Mouse (Mus musculus) megakaryocyte-erythroid progenitor cell, adult 5-6 weeks (primary cell): ENCODE data around the gene Lrrc4c. TPM values are rescaled to one million over a fixed set of nuclear protein-coding genes. Genes with fewer than 3 reads are reported as not detected.

Experiments
- ATAC-seq: replicated peaks from 2 replicates; pipeline ENCODE4 v1.8.0; 2016; ENCODE audit warnings: mild to moderate bottlenecking, inconsistent platforms; ENCODE audit not compliant: severe bottlenecking, poor library complexity, low FRiP score, low TSS enrichment
- total RNA-seq, 2 experiments: library from RNA; stranded (forward) in 1 of 2; stranded (reverse) in 1 of 2; fragments of 200-1000, 215-1000 nt in 1 of 2; fragments of >200 nt in 1 of 2; fragmentation: Nextera tagmentation in 1 of 2; gene quantifications; 2 replicates each; pipeline ENCODE4 v1.2.3; 2014 to 2017

Gene Lrrc4c
- total RNA-seq, 2 experiments from 2014 or later, result not detected

- no peak for ATAC-seq
These were observed 187.7 kb downstream of the Lrrc4c start for GRCm38 (mm10) chr2:96505641-96506040.

GRCm38 (mm10) chr2:96508991-96509390 is 191.0 kb downstream of the Lrrc4c start:
- no peak for ATAC-seq

GRCm38 (mm10) chr2:96537469-96537868 is 219.5 kb downstream of the Lrrc4c start:
- no peak for ATAC-seq

- ATAC-seq, result no peak
These were observed 229.2 kb downstream of the Lrrc4c start for GRCm38 (mm10) chr2:96547171-96547570.

DNA sequence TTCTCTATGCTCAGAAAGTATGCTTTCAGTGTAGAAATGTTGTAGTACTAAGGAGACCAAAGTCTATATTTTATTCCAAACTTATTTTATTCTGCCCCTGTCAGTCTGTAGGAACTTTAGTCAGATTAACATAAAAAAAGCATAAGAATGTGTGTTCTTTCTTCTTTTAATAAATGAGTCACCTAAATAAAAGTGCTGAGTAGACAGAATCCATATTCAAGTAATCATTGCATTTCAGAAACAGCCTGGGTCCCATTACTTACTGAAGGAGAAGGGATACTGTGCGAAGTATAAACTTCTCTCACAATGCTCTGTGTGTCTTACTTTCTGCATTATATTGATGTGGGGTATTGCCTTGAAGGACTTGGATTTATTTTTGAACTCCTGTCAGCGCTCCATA is 255.8 kb downstream of the Lrrc4c start:
- no peak for ATAC-seq

DNA sequence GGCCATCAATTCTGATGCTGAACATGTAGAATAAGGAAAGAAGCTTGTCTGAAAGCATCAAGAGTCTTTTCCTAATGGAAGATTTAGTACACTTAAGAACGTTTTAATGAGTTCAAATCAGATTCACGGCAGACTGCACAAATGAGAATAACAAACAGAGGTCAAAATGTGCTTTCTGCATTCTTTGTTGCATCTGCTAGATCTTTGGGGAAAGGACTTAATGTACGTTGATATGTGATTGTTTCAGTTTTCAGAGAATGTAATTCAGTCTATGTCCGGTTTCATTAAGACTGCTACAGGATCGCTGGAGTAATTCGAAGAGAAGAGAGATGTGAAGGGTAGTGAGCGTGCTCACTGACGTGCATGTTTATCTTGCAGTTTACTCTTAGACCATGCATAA is 259.7 kb downstream of the Lrrc4c start:
- no peak for ATAC-seq

DNA sequence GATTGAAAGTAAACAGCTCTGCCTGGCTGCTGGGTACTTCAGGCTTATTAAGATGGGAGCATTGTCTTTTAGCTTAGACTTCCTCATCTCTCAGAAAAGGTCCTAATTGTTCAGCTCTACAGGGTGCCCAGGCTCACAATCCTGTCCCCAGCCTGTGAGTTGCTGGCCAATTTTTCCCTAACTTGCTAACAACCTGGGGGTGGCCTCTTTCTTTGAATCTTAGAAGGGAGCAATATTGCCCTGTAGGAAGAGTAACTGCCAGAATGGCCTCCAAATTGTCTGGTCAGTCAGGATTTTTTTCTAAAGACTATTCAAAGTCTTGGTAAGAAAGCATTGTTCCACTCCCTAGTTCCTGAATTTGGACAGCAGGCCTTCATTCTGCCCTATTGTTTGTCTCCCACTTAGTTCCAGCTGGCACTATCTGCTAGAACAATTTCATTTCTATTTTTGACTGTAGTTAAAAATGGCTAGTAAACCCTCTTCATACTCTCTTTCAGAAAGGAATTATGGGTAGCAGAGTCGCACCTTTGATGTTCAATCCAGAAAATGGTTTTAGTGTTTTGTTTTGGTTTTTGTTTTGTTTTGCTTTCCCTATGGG is 262.3 kb downstream of the Lrrc4c start:
- no peak for ATAC-seq

GRCm38 (mm10) chr2:96585665-96586064 is 267.7 kb downstream of the Lrrc4c start:
- no peak for ATAC-seq

DNA sequence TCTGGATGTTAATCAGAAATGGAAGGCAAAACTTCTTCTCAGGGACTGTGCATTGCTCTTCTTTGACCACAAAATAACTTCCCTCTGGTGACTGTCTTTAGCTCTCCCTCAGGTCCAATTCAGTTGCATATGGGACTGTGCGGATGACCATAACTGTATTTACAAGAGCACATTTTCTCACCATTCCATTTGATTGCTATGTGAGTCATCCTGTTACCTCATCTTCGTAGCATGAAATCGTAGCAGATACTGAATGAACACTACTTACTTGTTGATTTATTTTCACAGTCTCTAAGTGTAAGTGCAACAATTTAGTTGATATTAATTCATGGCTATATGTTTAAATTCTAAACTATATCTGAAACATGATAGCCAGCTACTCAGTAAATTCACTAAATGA is 286.8 kb downstream of the Lrrc4c start:
- ATAC-seq, result no peak

- no peak for ATAC-seq
These were observed 296.2 kb downstream of the Lrrc4c start for GRCm38 (mm10) chr2:96614121-96614520.

DNA sequence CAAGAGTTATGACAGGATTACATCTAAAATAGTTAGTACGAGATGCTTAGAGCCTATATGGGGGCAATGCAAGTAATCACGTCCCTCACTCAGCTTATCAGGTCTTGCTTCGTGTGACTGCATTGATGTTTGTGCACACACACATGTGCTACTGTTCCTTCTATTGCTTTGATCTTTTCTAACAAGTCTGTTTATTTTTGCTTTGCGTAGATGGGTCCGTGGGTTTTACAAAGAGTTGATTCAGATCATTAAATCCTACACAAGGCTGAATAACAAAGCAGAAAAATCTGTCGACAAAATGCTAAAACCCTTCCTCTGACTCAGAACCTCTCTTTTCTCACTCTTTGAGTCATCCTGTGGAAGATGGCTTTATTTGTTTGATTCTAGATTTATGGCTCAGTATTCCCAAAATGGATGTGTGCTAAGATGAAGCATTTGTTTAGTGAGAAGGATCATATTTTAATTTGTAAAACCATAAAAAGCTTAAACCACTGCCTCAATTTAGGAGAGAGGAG is 300.8 kb downstream of the Lrrc4c start:
- ATAC-seq, result no peak

- no peak for ATAC-seq
These were observed 349.1 kb downstream of the Lrrc4c start for GRCm38 (mm10) chr2:96667113-96667512.

DNA sequence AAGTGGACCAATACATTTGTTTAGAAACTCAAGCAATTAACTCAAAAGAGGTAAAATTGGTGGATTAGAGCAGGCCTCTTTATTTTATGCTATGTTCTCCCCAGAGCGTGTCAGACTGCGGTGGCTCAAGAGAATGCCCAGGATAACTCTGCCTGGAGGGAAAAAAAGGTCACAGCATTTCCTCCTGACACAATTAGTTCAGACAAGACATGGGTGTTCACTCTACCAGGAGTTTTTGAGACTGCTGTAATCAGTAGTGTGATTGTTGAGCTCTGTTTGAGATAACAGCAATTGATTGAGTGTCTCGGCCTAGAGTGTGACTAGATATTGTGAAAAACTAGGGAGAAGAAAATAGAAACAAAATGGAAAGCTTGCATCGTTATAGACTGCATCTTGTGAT is 363.8 kb downstream of the Lrrc4c start:
- no peak for ATAC-seq

GRCm38 (mm10) chr2:96685328-96685727 is 367.4 kb downstream of the Lrrc4c start:
- no peak for ATAC-seq

- no peak for ATAC-seq
These were observed 387.0 kb downstream of the Lrrc4c start for GRCm38 (mm10) chr2:96705004-96705403.

GRCm38 (mm10) chr2:96707772-96708350 is 389.9 kb downstream of the Lrrc4c start:
- no peak for ATAC-seq

DNA sequence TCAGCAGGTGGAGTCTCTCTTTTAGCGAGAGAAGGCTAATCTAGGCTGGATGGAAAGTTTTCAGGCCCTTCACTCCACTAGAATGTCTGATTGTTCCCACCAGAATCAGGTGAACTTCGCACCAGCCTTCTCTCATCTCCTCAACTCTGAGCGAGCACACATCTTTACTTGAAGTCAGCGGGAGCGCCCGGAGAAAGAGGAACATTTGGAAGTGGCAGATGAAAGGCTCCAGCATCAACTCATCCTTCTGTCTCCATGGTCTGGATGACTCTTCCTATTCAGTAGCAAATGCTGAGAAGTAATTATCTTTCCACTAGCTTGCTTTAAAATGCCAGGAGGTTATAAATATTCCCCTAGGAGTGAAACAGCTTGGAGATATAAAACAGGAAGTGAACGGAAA is 396.6 kb downstream of the Lrrc4c start:
- ATAC-seq, result no peak

DNA sequence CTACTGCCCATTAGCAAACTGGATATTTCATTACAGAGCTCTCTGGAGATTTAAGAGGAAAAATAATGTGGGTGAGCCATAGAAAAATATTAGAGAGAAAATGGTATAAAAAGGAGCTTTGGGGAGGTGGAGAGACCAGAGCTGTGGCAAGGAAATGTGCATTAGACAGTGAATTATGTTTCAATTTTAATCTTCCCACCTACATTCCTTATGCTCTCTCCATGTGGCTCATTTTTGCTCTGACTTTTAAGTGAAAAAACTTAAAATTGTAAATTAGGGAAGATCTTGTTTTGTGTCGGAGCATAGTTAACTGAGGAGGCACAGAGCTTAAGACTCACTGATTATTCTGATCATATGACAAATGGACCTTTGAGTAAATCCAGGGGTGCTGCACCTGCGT is 399.4 kb downstream of the Lrrc4c start:
- ATAC-seq, result no peak

DNA sequence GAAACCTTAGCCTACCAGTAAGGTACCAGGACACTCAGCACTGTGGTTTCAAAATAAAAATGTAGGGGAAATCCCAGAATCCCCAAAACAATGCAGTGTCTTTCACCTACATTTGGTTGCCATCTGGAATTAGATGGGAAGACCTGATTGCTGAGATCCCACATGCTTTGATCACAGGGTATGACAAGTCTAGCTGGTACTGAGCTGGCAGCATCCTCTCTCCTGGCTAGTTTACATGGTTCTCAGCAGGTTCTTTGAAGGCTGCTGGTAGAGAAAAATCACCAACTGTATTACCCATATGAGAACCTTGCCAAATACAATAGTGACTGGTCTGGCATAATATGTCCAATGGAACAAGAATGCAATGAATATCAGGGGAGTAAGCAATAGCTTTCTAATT is 405.4 kb downstream of the Lrrc4c start:
- no peak for ATAC-seq

DNA sequence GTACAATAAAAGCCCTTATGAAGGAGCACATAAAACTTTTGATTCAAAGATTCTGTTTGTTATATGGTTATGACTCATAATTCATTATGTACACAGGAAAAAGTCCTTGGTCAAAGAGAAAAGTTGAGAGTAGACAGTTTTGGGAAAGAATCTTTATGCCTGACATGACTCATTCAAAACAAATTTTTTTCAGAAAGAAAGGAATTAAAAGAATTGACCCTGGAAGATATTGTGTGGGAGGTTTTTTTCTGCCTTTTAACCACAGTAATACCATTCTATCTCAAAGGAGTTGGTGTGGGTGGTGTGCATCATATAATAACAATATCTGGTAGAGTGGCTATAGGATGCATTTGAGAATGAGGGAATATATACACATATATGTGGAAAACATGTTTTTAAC is 418.1 kb downstream of the Lrrc4c start:
- ATAC-seq, result no peak

DNA sequence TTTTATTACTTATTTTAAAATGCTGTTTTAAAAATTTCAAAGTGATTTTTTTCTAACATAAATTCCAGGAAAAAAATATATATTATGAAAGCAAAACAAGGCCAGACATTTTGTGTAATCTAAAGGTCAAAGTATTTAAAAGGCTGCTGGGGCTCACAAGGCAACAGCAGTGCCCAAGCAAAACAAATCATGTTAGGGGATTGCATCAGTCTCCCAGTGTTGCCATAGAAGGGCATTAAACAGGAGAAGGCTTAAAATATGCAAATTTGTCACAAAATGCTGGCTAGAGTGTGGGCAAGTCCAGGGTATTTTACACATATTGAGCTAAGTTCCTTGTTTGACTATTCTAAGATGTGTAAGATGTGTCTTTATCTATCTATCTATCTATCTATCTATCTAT is 437.1 kb downstream of the Lrrc4c start:
- ATAC-seq, result no peak
